ENCODE assay signal across 8 mouse cellular contexts in the genomic region with DNA sequence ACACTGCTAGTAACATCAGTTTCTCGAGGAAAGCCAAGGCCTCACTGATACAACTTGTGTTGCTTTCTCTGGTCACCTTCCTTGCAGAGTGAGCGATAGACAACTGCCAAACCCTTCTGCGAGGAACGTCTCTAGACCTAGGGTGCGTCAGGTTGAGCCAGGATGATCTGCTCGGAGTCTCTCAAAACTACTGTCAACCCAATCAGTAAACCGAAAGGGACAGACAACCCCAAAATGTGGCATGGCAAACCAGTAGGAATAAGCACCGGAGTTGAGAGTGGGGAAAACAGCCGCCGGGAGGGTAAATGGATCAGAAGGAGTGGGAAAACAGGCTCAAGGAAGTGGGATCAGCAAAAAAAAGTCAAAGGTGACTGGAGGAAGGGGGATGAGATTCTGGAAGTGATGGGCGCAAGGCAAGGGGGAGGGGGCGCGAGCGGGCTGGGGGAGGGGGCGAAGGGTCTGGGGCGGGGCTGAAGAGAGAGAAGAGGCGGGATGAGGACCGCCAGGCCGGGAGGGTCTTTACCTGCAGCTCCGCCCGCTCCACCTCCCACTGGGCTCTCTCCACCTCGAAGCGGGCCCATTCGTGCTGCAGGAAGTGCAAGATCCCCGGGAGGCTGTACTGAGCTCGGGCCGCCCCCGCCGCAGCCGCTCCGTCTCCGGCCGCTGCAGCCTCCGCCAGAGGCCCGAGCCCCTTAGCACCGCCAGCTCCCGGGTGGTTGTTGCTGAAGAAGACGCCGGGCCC. TPM values are rescaled to one million over a fixed set of nuclear protein-coding genes. Genes with fewer than 3 reads are reported as not detected.
DNase-seq lines count a peak whose midpoint lies in the region; ATAC-seq and TF ChIP-seq lines count a peak whose summit lies in the region.

No protein-coding gene starts in this region.

- H3K9ac ChIP-seq in heart, postnatal 0 days (replicated peaks; ENCODE audit: low read depth, low read length) = peak overlapping the region; percentile 88
- H3K9ac ChIP-seq in limb, embryonic 12.5 days (replicated peaks) = peak overlapping the region; percentile 85
- peak overlapping the region; percentile 94 for H3K9ac ChIP-seq in midbrain, embryonic 15.5 days

- peaks cover 2% of the 10 kb centered on the region for H3K4me1 ChIP-seq in cortical plate, adult 2 months (ENCODE audit: control insufficient read depth, insufficient read depth, low read length)
- H3K4me1 ChIP-seq in heart, postnatal 0 days (ENCODE audit: control insufficient read depth, insufficient read depth) = peaks cover 25% of the 10 kb centered on the region; the same call in 1 of the 2 replicates
- H3K4me1 ChIP-seq in limb, embryonic 12.5 days (replicated peaks) = peaks cover 18% of the 10 kb centered on the region
- H3K4me1 ChIP-seq in midbrain, embryonic 15.5 days = peaks cover 27% of the 10 kb centered on the region

- DNase-seq in right cerebral cortex, adult 2 months (ENCODE audit: low spot score in 2 of 2) = peak; percentile 21 to 32
- DNase-seq in right cerebral cortex, postnatal 4 days = no peak
- DNase-seq in WW6 (ENCODE audit: low read depth, low spot score) = peak; percentile 43
- no peak for DNase-seq in heart, postnatal 0 days (ENCODE audit: low spot score)
- no peak for DNase-seq in ovary, postnatal 14 days (ENCODE audit: low spot score)

- H3K4me2 ChIP-seq in heart, postnatal 0 days (ENCODE audit: low read depth, low read length) = peak overlapping the region; percentile 76
- peak overlapping the region; percentile 82 for H3K4me2 ChIP-seq in limb, embryonic 12.5 days
- H3K4me2 ChIP-seq in midbrain, embryonic 15.5 days = peak overlapping the region; percentile 70

- TF ChIP-seq CTCF in cortical plate, adult 2 months (IDR thresholded peaks at IDR 0.05; ENCODE audit: extremely low read depth, insufficient read depth, low read length) = no peak
- TF ChIP-seq CTCF in heart, postnatal 0 days (IDR thresholded peaks at IDR 0.05; ENCODE audit: low read depth) = no peak

- no peak for TF ChIP-seq POLR2A in cortical plate, adult 2 months (IDR thresholded peaks at IDR 0.05; ENCODE audit: extremely low read depth, insufficient read depth, low read length)

- H3K4me3 ChIP-seq in cortical plate, adult 2 months (ENCODE audit: insufficient read depth, low read length) = peak overlapping the region; percentile 59
- H3K4me3 ChIP-seq in heart, postnatal 0 days (ENCODE audit: low read depth, low read length) = peak overlapping the region; percentile 88
- H3K4me3 ChIP-seq in limb, embryonic 12.5 days (replicated peaks) = peak overlapping the region; percentile 86
- H3K4me3 ChIP-seq in midbrain, embryonic 15.5 days = peak overlapping the region; percentile 100

- peak; percentile 47 for ATAC-seq in heart, postnatal 0 days (ENCODE audit: insufficient read depth, low read depth)
- ATAC-seq in limb, embryonic 12.5 days (ENCODE audit: insufficient number of reproducible peaks, insufficient read depth, low FRiP score, low TSS enrichment, low read depth) = peak; percentile 81; the same call in 1 of the 2 replicates
- peak; percentile 86 for ATAC-seq in midbrain, embryonic 15.5 days (replicated peaks)

- WGBS in heart, postnatal 0 days = under 1% methylated on average over 30 of the region's 39 CpGs
- 2% methylated on average over 38 of the region's 39 CpGs for WGBS in limb, embryonic 12.5 days
- WGBS in midbrain, embryonic 15.5 days = 1% methylated on average over 38 of the region's 39 CpGs

- peak overlapping the region; percentile 90 for H3K27ac ChIP-seq in cortical plate, adult 2 months (ENCODE audit: insufficient read depth, low read length)
- peak overlapping the region; percentile 93 for H3K27ac ChIP-seq in heart, postnatal 0 days (ENCODE audit: low read depth)
- peak overlapping the region; percentile 92 for H3K27ac ChIP-seq in limb, embryonic 12.5 days
- peak overlapping the region; percentile 89 for H3K27ac ChIP-seq in midbrain, embryonic 15.5 days

- no peaks in the 10 kb centered on the region for H3K9me3 ChIP-seq in heart, postnatal 0 days (replicated peaks; ENCODE audit: control insufficient read depth, low read length)
- H3K9me3 ChIP-seq in limb, embryonic 12.5 days = no peaks in the 10 kb centered on the region
- H3K9me3 ChIP-seq in midbrain, embryonic 15.5 days = no peaks in the 10 kb centered on the region

- TF ChIP-seq EP300 in heart, postnatal 0 days (IDR thresholded peaks at IDR 0.05; ENCODE audit: low read depth) = no peak

- no peaks in the 10 kb centered on the region for H3K36me3 ChIP-seq in heart, postnatal 0 days (replicated peaks; ENCODE audit: control insufficient read depth, insufficient read depth, low read length)
- H3K36me3 ChIP-seq in limb, embryonic 12.5 days = no peaks in the 10 kb centered on the region
- H3K36me3 ChIP-seq in midbrain, embryonic 15.5 days (replicated peaks) = no peaks in the 10 kb centered on the region

- no peaks in the 10 kb centered on the region for H3K27me3 ChIP-seq in heart, postnatal 0 days (ENCODE audit: control insufficient read depth, insufficient read depth, low read length)
- H3K27me3 ChIP-seq in limb, embryonic 12.5 days = no peaks in the 10 kb centered on the region
- no peaks in the 10 kb centered on the region for H3K27me3 ChIP-seq in midbrain, embryonic 15.5 days (replicated peaks)

RNA-seq across cellular contexts. Expression of a gene that starts 1.1 kb away (rescaled TPM):
- 22.3 and 29.5 TPM in 2 replicates for polyA plus RNA-seq in cortical plate, adult 2 months (2012; rRNA removed)
- total RNA-seq in heart, postnatal 0 days (2014; rRNA removed; ENCODE audit: low replicate concordance) = 29.1 and 44.3 TPM in 2 replicates
- 8.0 and 8.2 TPM in 2 replicates for polyA plus RNA-seq in heart, postnatal 0 days (2015; fragmentation: Nextera tagmentation; extraction: Ambion mirVana)
- 6.1 and 6.7 TPM in 2 replicates for polyA plus RNA-seq in limb, embryonic 12.5 days (2016; fragmentation: Nextera tagmentation; extraction: Ambion mirVana)
- 5.0 and 5.4 TPM in 2 replicates for polyA plus RNA-seq in midbrain, embryonic 15.5 days (2015; fragmentation: Nextera tagmentation; extraction: Ambion mirVana)

Comparison
In these comparisons a context has a peak if more than half of its experiments do, and no peak if none do; other contexts are left out.
1. DNase-seq: peak in right cerebral cortex, adult 2 months (2 of 2) and WW6 (single experiment); none in right cerebral cortex, postnatal 4 days (single experiment), heart, postnatal 0 days (single experiment) and ovary, postnatal 14 days (single experiment).
2. Peak in every context shown above with its lines, with median percentiles within 50 percentile points of each other: H3K27ac ChIP-seq, H3K4me3 ChIP-seq, ATAC-seq, H3K4me2 ChIP-seq and H3K9ac ChIP-seq.